ENCODE assay signal across 13 mouse cellular contexts in genomic region chr4:130973332-130974263, GRCm38 (mm10). TPM values are rescaled to one million over a fixed set of nuclear protein-coding genes. Genes with fewer than 3 reads are reported as not detected.
DNase-seq lines count a peak whose midpoint lies in the region; ATAC-seq and TF ChIP-seq lines count a peak whose summit lies in the region.
"Had no signal": no experiment of that assay in that cellular context is flagged by ENCODE, and none has a peak within 500 bp of the region (broad histone marks: within the 10 kb centered on the region; RNA-seq: fewer than 3 reads in every experiment).

No protein-coding gene starts in this region.

- peak; percentile 38 to 59 for DNase-seq in frontal cortex, postnatal 10 days (ENCODE audit: low spot score in 2 of 2)
- DNase-seq in frontal cortex, postnatal 25 days (ENCODE audit: low spot score in 2 of 2): no peak
- peak; percentile 81 for DNase-seq in embryonic facial prominence, embryonic 14.5 days (ENCODE audit: low spot score)
- DNase-seq in layer of hippocampus, adult 8-10 months (ENCODE audit: low spot score in 2 of 2): peak; percentile 55 to 64
- DNase-seq in midbrain, postnatal 0 days (ENCODE audit: low spot score): peak; percentile 81
- no peak for DNase-seq in heart, adult 18-20 months
- DNase-seq in lung, postnatal 10 days: no peak
- DNase-seq: embryo, embryonic 11 days; heart, adult 2 months; kidney, adult 18-20 months; liver had no signal

- TF ChIP-seq CTCF in midbrain, postnatal 0 days (IDR thresholded peaks at IDR 0.05): no peak

- no peak overlapping the region for H3K4me2 ChIP-seq in embryonic facial prominence, embryonic 14.5 days (ENCODE audit: low read depth, low read length)
- no peak overlapping the region for H3K4me2 ChIP-seq in midbrain, postnatal 0 days (ENCODE audit: low read depth, low read length, poor library complexity, severe bottlenecking)
- H3K4me2 ChIP-seq in heart, embryonic 11.5 days: no peak overlapping the region

- H3K4me1 ChIP-seq in embryonic facial prominence, embryonic 14.5 days (ENCODE audit: control insufficient read depth, insufficient read depth, low read length): 0 out of 2 replicates have a peak, but pooled peaks cover 3% of the 10 kb centered on the region
- no peaks in the 10 kb centered on the region for H3K4me1 ChIP-seq in midbrain, postnatal 0 days (ENCODE audit: insufficient read depth, low read length)
- no peaks in the 10 kb centered on the region for H3K4me1 ChIP-seq in heart, embryonic 11.5 days (ENCODE audit: control insufficient read depth, insufficient read depth, low read length)

- H3K4me3 ChIP-seq in embryonic facial prominence, embryonic 14.5 days (ENCODE audit: low read depth, low read length): no peak overlapping the region
- no peak overlapping the region for H3K4me3 ChIP-seq in midbrain, postnatal 0 days (ENCODE audit: low read depth, low read length)
- H3K4me3 ChIP-seq in heart, embryonic 11.5 days (ENCODE audit: low read depth, low read length): no peak overlapping the region
- H3K4me3 ChIP-seq: heart, adult 2 months had no signal

- H3K27me3 ChIP-seq in embryonic facial prominence, embryonic 14.5 days (replicated peaks; ENCODE audit: control insufficient read depth, insufficient read depth, low read length): no peaks in the 10 kb centered on the region
- H3K27me3 ChIP-seq in midbrain, postnatal 0 days (ENCODE audit: insufficient read depth, low read length): no peaks in the 10 kb centered on the region
- no peaks in the 10 kb centered on the region for H3K27me3 ChIP-seq in heart, embryonic 11.5 days (ENCODE audit: control insufficient read depth, insufficient read depth, low read length)

- H3K9ac ChIP-seq in embryonic facial prominence, embryonic 14.5 days (ENCODE audit: low read depth, low read length): no peak overlapping the region
- no peak overlapping the region for H3K9ac ChIP-seq in midbrain, postnatal 0 days (replicated peaks; ENCODE audit: low read length, poor library complexity, severe bottlenecking)
- H3K9ac ChIP-seq in heart, embryonic 11.5 days (ENCODE audit: low read depth, low read length): no peak overlapping the region

- 37% methylated on average over 19 of the region's 19 CpGs for WGBS in embryonic facial prominence, embryonic 14.5 days
- 33% methylated on average over 19 of the region's 19 CpGs for WGBS in midbrain, postnatal 0 days
- 71% methylated on average over 19 of the region's 19 CpGs for WGBS in heart, embryonic 11.5 days (ENCODE audit: insufficient replicate concordance)

- peak overlapping the region; percentile 48 for H3K27ac ChIP-seq in embryonic facial prominence, embryonic 14.5 days (replicated peaks; ENCODE audit: low read depth, low read length)
- H3K27ac ChIP-seq in midbrain, postnatal 0 days (ENCODE audit: low read depth, low read length): no peak overlapping the region
- H3K27ac ChIP-seq in heart, embryonic 11.5 days (ENCODE audit: low read depth, low read length): no peak overlapping the region
- H3K27ac ChIP-seq: heart, adult 2 months had no signal

- ATAC-seq in embryonic facial prominence, embryonic 14.5 days (ENCODE audit: low read depth): peak; percentile 37; the same call in 1 of the 2 replicates
- no peak for ATAC-seq in midbrain, postnatal 0 days (ENCODE audit: low FRiP score)
- ATAC-seq in heart, embryonic 11.5 days (replicated peaks; ENCODE audit: insufficient number of reproducible peaks, low FRiP score, low TSS enrichment): no peak

- peaks cover 5% of the 10 kb centered on the region; the same call in 1 of the 2 replicates for H3K9me3 ChIP-seq in embryonic facial prominence, embryonic 14.5 days (ENCODE audit: control insufficient read depth, low read length)
- H3K9me3 ChIP-seq in midbrain, postnatal 0 days (ENCODE audit: low read length): no peaks in the 10 kb centered on the region
- no peaks in the 10 kb centered on the region for H3K9me3 ChIP-seq in heart, embryonic 11.5 days (replicated peaks; ENCODE audit: control insufficient read depth, low read length)

- H3K36me3 ChIP-seq in embryonic facial prominence, embryonic 14.5 days (ENCODE audit: control insufficient read depth, insufficient read depth, low read length): no peaks in the 10 kb centered on the region
- H3K36me3 ChIP-seq in midbrain, postnatal 0 days (ENCODE audit: insufficient read depth, low read length): no peaks in the 10 kb centered on the region
- H3K36me3 ChIP-seq in heart, embryonic 11.5 days (ENCODE audit: control insufficient read depth, insufficient read depth, low read length): no peaks in the 10 kb centered on the region

RNA-seq across cellular contexts. Expression of gene Matn1, which starts 29.4 kb away (rescaled TPM):
- 51.7 and 129 TPM in 2 replicates for polyA plus RNA-seq in embryonic facial prominence, embryonic 14.5 days (2014; fragmentation: Nextera tagmentation; extraction: Ambion mirVana)
- total RNA-seq in layer of hippocampus, adult 8-10 months (2022): 1 to 10 TPM in 2 of 4 experiments, under 1 TPM in 2; 0.69 to 1.2 (median 0.91) TPM
- 0.38 TPM in 1 of 2 replicates, not detected in the other for total RNA-seq in midbrain, postnatal 0 days (2014; rRNA removed)
- 0.20 and 0.27 TPM in 2 replicates for polyA plus RNA-seq in midbrain, postnatal 0 days (2015; fragmentation: Nextera tagmentation; extraction: Ambion mirVana)
- total RNA-seq in heart, adult 18-20 months (2021): not detected
- polyA plus RNA-seq in heart, embryonic 11.5 days (2014; fragmentation: Nextera tagmentation; extraction: Ambion mirVana): 0.39 TPM in 1 of 2 replicates, not detected in the other
- total RNA-seq: heart, adult 2 months had no signal
- polyA plus RNA-seq: C2C12 had no signal

Comparison
In these comparisons a context has a peak if more than half of its experiments do, and no peak if none do; other contexts are left out.
1. DNase-seq: peak in frontal cortex, postnatal 10 days (2 of 2), embryonic facial prominence, embryonic 14.5 days (single experiment), layer of hippocampus, adult 8-10 months (2 of 2) and midbrain, postnatal 0 days (single experiment); none in frontal cortex, postnatal 25 days (0 of 2), heart, adult 18-20 months (0 of 2) and lung, postnatal 10 days (single experiment).